Mouse (Mus musculus) left cerebral cortex, adult 2 months (tissue): ENCODE data around the gene Fmo1. TPM values are rescaled to one million over a fixed set of nuclear protein-coding genes. Genes with fewer than 3 reads are reported as not detected.
A peak's percentile ranks its signal among the peaks of the same experiment; 100 is the strongest.

Experiments used
- DNase-seq, 2 experiments: peaks; one replicate each; pipeline ENCODE4 v3.0.0; 2021 to 2022; ENCODE audit warnings: low spot score in 2 of 2, mixed read lengths in 1 of 2; ENCODE audit errors: extremely low spot score in 1 of 2
- H3K27ac ChIP-seq: fragments of 200-600 bp; 2 replicates; pipeline ENCODE4 v1.8.1; 2022
- H3K4me3 ChIP-seq: fragments of 200-600 bp; 2 replicates; pipeline ENCODE4 v1.8.1; 2022
- CTCF ChIP-seq: fragments of 200-600 bp; IDR thresholded peaks from 2 replicates; pipeline ENCODE4 v1.8.1; 2022; ENCODE audit warnings: antibody characterized with exemption, mild to moderate bottlenecking, moderate library complexity
- intact Hi-C: fragments of 180-260 bp; cut with DNase I; formaldehyde crosslinking; loops from one replicate; pipeline ENCODE4 v1.15.1; 2025
- total RNA-seq, 2 experiments: library from RNA; stranded (reverse); gene quantifications; 2 replicates each; pipeline ENCODE4 v1.2.3; 2021

Fmo1 gene
- total RNA-seq, 2 experiments from 2014 or later = 12.0 to 12.3 TPM

- H3K27ac ChIP-seq = no peak overlapping the region; the same call in 1 of the 2 replicates
- DNase-seq = no peak
- intact Hi-C loops = no loop called here
- H3K4me3 ChIP-seq = peak overlapping the region; percentile 28
- no peak for TF ChIP-seq CTCF
Observed at GRCm38 (mm10) chr1:162859545-162859976, 6.8 kb downstream of the Fmo1 start.

- DNase-seq = no peak
- TF ChIP-seq CTCF = no peak
- peak overlapping the region; percentile 35 for H3K4me3 ChIP-seq
- intact Hi-C loops = no loop called here
- H3K27ac ChIP-seq = peak overlapping the region; percentile 47; the same call in 1 of the 2 replicates
Observed at GRCm38 (mm10) chr1:162858748-162859130, 7.7 kb downstream of the Fmo1 start.

GRCm38 (mm10) chr1:162857766-162858747 is 8.4 kb downstream of the Fmo1 start:
- H3K4me3 ChIP-seq = peak overlapping the region; percentile 35; the same call in 1 of the 2 replicates
- H3K27ac ChIP-seq = no peak overlapping the region
- DNase-seq = no peak
- no peak for TF ChIP-seq CTCF
- intact Hi-C loops = no loop called here

GRCm38 (mm10) chr1:162853812-162854482 is 12.5 kb downstream of the Fmo1 start:
- no peak for DNase-seq
- intact Hi-C loops = no loop called here

GRCm38 (mm10) chr1:162847554-162847953 is 18.9 kb downstream of the Fmo1 start:
- H3K27ac ChIP-seq = no peak overlapping the region
- peak; percentile 16 for TF ChIP-seq CTCF
- H3K4me3 ChIP-seq = no peak overlapping the region
- DNase-seq = no peak
- intact Hi-C loops = no loop called here

More at GRCm38 (mm10) chr1:162853812-162854482, 12.5 kb downstream of the Fmo1 start:
- Histone ChIP-seq H3K4me3 (no peak overlapping the region), H3K27ac (no peak overlapping the region)
- TF ChIP-seq CTCF = no peak

GRCm38 (mm10) chr1:162840211-162840610 is 26.2 kb downstream of the Fmo1 start:
- intact Hi-C loops = no loop called here
- DNase-seq = no peak
- no peak for TF ChIP-seq CTCF
- Histone ChIP-seq H3K27ac (no peak overlapping the region), H3K4me3 (no peak overlapping the region)

GRCm38 (mm10) chr1:162838976-162839375 is 27.4 kb downstream of the Fmo1 start:
- no peak overlapping the region for H3K27ac ChIP-seq
- intact Hi-C loops = no loop called here
- H3K4me3 ChIP-seq = no peak overlapping the region
- DNase-seq = no peak
- TF ChIP-seq CTCF = no peak

GRCm38 (mm10) chr1:162834342-162834741 is 32.1 kb downstream of the Fmo1 start:
- Histone ChIP-seq H3K27ac (no peak overlapping the region), H3K4me3 (no peak overlapping the region)
- no peak for DNase-seq
- intact Hi-C loops = no loop called here
- TF ChIP-seq CTCF = no peak

GRCm38 (mm10) chr1:162832574-162832953 is 33.8 kb downstream of the Fmo1 start:
- no peak for TF ChIP-seq CTCF
- H3K27ac ChIP-seq = no peak overlapping the region
- no peak overlapping the region for H3K4me3 ChIP-seq
- DNase-seq = no peak
- intact Hi-C loops = no loop called here

GRCm38 (mm10) chr1:162831838-162832573 is 34.4 kb downstream of the Fmo1 start:
- no peak overlapping the region for H3K27ac ChIP-seq
- no peak for TF ChIP-seq CTCF
- no peak for DNase-seq
- intact Hi-C loops = no loop called here
- no peak overlapping the region for H3K4me3 ChIP-seq

GRCm38 (mm10) chr1:162819280-162819679 is 47.1 kb downstream of the Fmo1 start:
- no peak for TF ChIP-seq CTCF
- DNase-seq = no peak
- intact Hi-C loops = no loop called here
- Histone ChIP-seq H3K4me3 (no peak overlapping the region), H3K27ac (no peak overlapping the region)
